Mouse (Mus musculus) splenic B cell, adult 2 months (primary cell): ENCODE measurements at regions not wholly inside any gene's neighbourhood (a gene's known extent, or its start where the extent isn't known, plus 50 kb on each side); places are given as distances from the start of the nearest gene placed in this dataset.

Experiments
- DNase-seq: peaks from one replicate; pipeline ENCODE4 v3.0.0-alpha.2; 2011; ENCODE audit warnings: low read depth, low spot score
- H3K27me3 ChIP-seq: 2 replicates; pipeline ENCODE4 v1.6.1; 2012; ENCODE audit warnings: mild to moderate bottlenecking, low read length, moderate library complexity, mixed read lengths; ENCODE audit not compliant: control insufficient read depth, poor library complexity, insufficient read depth, severe bottlenecking
- H3K36me3 ChIP-seq: 2 replicates; pipeline ENCODE4 v1.6.1; 2012; ENCODE audit warnings: mild to moderate bottlenecking, low read length, moderate library complexity, mixed read lengths; ENCODE audit not compliant: control insufficient read depth, poor library complexity, insufficient read depth, severe bottlenecking

GRCm38 (mm10) chr12:10256385-10256784 is 113.4 kb upstream of the Nt5c1b start:
- no peak for DNase-seq
- Histone ChIP-seq H3K27me3 (no peaks in the 10 kb centered on the region), H3K36me3 (no peaks in the 10 kb centered on the region)

GRCm38 (mm10) chr12:10266201-10266600 is 103.6 kb upstream of the Nt5c1b start:
- Histone ChIP-seq H3K36me3 (no peaks in the 10 kb centered on the region), H3K27me3 (no peaks in the 10 kb centered on the region)
- no peak for DNase-seq

DNA sequence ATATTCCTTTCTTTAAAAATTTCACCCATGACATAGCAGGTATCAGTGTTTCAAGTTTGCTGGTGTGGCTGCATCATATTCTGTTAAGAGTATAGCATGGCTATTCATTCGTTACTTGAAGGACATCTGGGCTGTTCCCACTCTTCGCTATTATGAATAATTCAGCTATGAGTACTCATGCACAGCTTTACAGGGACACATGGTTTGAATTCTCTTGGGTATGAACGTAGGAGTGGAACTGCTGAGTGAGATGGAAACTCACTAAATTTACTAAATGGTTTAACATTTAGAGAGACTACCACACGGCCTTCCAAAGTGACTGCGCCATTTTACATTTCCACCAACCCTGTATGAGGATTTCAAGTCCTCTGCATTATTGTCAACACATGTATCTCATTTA is 97.7 kb upstream of the Nt5c1b start:
- Histone ChIP-seq H3K36me3 (no peaks in the 10 kb centered on the region), H3K27me3 (no peaks in the 10 kb centered on the region)
- no peak for DNase-seq

DNA sequence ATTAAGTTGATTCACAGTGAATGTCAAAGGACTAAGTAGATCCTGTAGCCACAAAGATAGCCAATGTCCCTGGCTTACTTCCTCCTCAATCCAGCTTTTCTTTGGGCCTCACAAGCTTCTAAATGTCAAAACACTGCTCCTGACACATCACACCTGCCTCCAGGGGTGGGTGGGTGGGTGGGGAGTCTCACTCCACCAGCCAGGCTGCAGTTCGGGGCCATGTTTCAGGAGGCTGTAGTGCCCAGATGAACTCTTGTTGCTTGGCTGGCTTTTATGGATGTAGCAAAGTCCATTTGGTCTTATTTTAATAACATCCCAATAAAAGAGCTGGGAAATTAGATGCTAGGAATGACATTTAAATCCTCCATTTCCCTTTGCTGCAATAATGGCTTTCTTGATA is 94.5 kb upstream of the Nt5c1b start:
- DNase-seq, result no peak
- H3K27me3 ChIP-seq, result no peaks in the 10 kb centered on the region
- no peaks in the 10 kb centered on the region for H3K36me3 ChIP-seq

GRCm38 (mm10) chr12:10292646-10293045 is 77.1 kb upstream of the Nt5c1b start:
- no peak for DNase-seq
- Histone ChIP-seq H3K27me3 (no peaks in the 10 kb centered on the region), H3K36me3 (no peaks in the 10 kb centered on the region)

DNA sequence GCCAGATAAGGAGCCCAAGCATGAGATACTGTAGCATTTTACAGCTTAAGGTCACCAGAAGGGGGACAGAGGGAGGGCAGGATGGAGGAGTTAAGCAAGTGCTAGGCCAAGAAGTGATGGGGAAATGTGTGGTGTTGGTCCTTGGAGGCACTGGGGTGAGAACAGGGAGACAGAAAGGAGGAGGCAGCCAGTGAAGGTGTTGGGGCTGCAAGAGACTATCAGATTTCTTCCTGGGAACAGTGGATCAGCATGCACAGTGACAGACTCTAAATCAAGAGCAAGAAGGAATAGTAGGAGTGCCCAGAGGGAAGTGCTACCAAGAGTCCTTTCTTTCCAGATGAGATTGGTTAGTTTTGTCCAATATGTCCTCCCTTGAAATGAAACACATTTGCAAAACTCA is 63.8 kb upstream of the Nt5c1b start:
- H3K36me3 ChIP-seq, result no peaks in the 10 kb centered on the region
- DNase-seq, result no peak
- H3K27me3 ChIP-seq, result no peaks in the 10 kb centered on the region
